Mouse (Mus musculus) adrenal gland, postnatal 14 days (tissue): ENCODE results near the gene Fam240a. TPM values are rescaled to one million over a fixed set of nuclear protein-coding genes. Genes with fewer than 3 reads are reported as not detected.

ENCODE experiments used
- microRNA-seq, 2 experiments: library from miRNA; unstranded; fragments of <30 nt; microRNA quantifications; one replicate each; pipeline ENCODE4 v1.2.0; 2021
- total RNA-seq: library from RNA; stranded (reverse); gene quantifications from 2 replicates; pipeline ENCODE4 v1.2.3, GENCODE M21; 2021

Gene Fam240a
- total RNA-seq, 1 experiment from 2014 or later = not detected

Small RNAs within 50 kb of the gene (microRNA-seq; reads per million reads assigned to microRNA genes)
- 0 reads per million in 2 experiments for gene Gm24269

Other genes starting within 250 kb of the Fam240a start
- 0.37 TPM in 1 of 2 replicates, not detected in the other for gene Myl3, start 175.0 kb downstream of the Fam240a start, total RNA-seq
- gene Pth1r, start 169.7 kb downstream of the Fam240a start, total RNA-seq = 6.9 and 9.0 TPM in 2 replicates
- gene Prss42, start 118.7 kb downstream of the Fam240a start, total RNA-seq = not detected in 2 replicates
- not detected in 2 replicates for gene Prss44, start 102.9 kb downstream of the Fam240a start, total RNA-seq
- gene Prss43, start 90.2 kb downstream of the Fam240a start, total RNA-seq = not detected in 2 replicates
- not detected in 2 replicates for gene Prss45, start 82.3 kb downstream of the Fam240a start, total RNA-seq
- not detected in 2 replicates for gene Prss46, start 72.4 kb downstream of the Fam240a start, total RNA-seq
- 0.37 TPM in 1 of 2 replicates, not detected in the other for gene Prss50, start 58.9 kb downstream of the Fam240a start, total RNA-seq
- 17.1 and 21.3 TPM in 2 replicates for gene Als2cl, start 37.0 kb downstream of the Fam240a start, total RNA-seq
- 2.2 and 3.5 TPM in 2 replicates for gene Tmie, start 36.7 kb downstream of the Fam240a start, total RNA-seq
- not detected in 2 replicates for gene Tdgf1, start 29.3 kb upstream of the Fam240a start, total RNA-seq
- gene Lrrc2, start 34.7 kb upstream of the Fam240a start, total RNA-seq = 3.3 and 4.1 TPM in 2 replicates
- 3.5 and 10.0 TPM in 2 replicates for gene Rtp3, start 73.7 kb upstream of the Fam240a start, total RNA-seq
- gene Ltf, start 102.4 kb upstream of the Fam240a start, total RNA-seq = 2.6 and 7.3 TPM in 2 replicates
- gene Ccrl2, start 140.7 kb upstream of the Fam240a start, total RNA-seq = 5.5 and 8.9 TPM in 2 replicates
- gene Lrrfip2, start 200.7 kb upstream of the Fam240a start, total RNA-seq = 48.5 and 54.5 TPM in 2 replicates